Mouse (Mus musculus): ENCODE data around the gene Olfr1511.
"Not testable (repeated sequence)": the region's sequence is repeated elsewhere in the genome, so short reads cannot be mapped to it uniquely, and the experiment has no call there.

Gene Olfr1511

DNA sequence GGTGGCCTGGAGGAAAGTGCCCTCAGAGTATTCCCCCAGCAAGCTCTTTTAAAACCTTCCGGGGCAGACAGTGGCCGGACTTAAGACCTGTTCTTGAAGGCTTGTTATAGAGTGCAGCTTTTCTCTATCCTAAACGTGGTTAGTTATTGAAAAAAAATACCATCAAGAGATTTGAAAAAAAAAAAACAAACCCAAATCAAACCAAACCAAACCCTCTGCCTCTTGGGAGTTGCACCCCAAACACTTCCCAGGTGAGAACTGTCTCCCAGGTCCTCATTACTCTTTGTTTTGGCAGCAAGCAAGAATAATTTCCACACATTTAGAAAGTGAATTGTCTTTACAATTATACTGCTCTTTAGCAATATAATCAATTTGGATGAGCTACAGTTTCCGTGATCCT lies at the start of gene Olfr1511:
Olfr1511 (minus strand) TSS at position 101 of the 400 bp plus-strand sequence.
- no peak for DNase-seq (ENCODE audit: low read depth, low spot score)

DNA sequence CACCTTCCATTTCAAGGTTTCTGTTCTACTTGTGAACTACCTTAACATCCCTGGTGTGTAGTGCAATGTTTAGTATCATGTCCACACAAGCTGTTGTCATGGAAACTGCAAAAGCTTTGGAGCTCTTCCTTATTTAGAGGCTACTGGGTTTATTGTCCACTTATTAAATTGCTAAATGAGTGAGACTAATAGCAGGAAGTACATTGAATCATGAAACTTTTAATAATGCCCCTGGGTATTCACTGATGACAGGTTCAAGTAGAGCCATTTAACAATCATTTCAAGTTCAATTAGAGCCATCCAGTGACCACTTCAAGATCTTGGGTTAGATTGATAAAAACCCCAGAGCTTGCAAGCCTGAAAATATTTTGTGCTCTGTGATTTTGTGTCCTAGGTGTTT lies 45.5 kb upstream of the Olfr1511 start, which contains the start of gene Olfr1509:
Olfr1509 (plus strand) TSS at position 301 of the 400 bp plus-strand sequence.
- DNase-seq (ENCODE audit: low read depth, low spot score) = no peak

DNA sequence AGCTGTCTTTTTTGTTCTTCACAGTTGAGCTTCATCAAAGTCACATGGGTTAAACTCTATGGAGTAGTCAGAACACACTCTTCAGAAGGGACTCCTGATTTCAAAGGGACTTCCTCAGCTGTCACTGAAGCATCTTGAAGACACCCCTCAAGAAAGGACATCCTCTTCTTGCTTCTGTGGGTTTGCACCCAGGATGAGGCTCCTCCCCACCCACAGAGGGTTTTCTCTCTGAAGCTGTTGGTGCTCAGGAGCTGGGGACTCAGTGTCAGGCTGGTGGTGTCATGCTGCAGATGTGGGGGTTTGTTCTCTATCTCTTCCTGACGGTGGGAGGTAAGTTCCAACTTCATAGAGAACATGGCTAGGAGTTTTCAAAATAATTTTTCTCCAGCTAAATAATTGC lies 30.5 kb upstream of the Olfr1511 start:
- DNase-seq (ENCODE audit: low read depth, low spot score) = no peak

DNA sequence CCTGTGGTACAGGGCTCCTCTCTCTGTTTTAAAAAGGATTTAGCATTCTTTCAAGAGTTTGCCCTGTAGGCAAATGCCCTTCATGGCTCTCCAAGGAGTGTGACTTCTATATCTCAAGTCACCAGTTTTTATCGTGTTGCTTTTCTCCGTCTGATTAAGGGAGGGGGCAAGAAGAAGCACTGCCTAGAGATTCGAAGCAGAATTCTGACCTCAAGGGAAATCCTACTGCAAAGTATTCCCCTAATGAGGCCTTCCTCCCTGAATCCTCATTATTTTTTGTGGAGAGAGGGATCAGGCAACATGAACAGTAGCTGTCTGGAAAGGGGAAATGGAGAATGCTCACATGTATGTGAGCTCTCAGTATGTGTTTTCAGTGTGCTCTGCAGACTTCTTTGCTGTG lies 17.1 kb upstream of the Olfr1511 start, which contains the start of gene Olfr1510:
Olfr1510 (minus strand) TSS at position 101 of the 400 bp plus-strand sequence.
- no peak for DNase-seq (ENCODE audit: low read depth, low spot score)

DNA sequence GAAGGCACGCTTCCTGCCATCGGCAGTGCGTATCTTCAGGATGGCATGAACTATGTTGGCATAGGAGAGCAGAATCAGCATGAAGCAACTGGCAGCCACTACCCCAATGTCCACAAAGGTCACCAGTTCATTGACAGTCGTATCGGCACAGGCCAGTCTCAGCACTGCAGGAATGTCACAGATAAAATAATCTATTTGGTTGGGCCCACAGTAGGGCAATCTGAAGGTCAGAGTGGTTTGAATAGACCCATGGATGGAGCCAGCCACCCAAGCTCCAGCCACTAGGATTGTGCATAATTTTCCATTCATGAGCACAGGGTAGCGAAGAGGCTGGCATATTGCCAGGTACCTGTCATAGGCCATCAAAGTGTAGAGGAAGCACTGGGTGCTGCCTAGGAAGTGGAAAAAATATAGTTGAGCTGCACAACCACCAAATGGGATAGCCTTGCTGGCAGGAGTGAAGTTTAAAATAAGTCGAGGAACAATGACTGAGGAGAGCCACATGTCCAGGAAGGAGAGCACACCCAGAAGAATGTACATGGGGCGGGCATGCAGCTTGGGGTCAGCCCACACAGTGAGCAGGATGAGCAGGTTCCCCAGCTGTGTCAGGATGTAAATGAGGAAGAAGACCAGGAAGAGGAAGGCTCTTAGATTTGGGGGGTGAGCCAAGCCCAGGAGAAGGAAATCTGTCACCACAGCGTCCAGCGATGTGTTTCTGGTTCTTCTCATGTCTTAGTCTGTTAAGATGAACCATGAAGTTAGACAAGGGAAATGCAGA lies 13.2 kb upstream of the Olfr1511 start:
- DNase-seq (ENCODE audit: low read depth, low spot score) = not testable (repeated sequence)

DNA sequence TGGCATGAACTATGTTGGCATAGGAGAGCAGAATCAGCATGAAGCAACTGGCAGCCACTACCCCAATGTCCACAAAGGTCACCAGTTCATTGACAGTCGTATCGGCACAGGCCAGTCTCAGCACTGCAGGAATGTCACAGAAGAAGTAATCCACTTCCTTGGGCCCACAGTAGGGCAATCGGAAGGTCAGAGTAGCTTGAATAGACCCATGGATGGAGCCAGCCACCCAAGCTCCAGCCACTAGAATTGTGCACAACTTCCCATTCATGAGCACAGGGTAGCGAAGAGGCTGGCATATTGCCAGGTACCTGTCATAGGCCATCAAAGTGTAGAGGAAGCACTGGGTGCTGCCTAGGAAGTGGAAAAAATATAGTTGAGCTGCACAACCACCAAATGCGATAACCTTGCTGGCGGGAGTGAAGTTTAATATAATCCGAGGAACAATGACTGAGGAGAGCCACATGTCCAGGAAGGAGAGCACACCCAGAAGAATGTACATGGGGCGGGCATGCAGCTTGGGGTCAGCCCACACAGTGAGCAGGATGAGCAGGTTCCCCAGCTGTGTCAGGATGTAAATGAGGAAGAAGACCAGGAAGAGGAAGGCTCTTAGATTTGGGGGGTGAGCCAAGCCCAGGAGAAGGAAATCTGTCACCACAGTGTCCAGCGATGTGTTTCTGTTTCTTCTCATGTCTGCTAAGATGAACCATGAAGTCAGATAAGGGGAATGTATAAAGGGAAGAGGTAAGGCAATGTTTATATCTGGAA lies 6.9 kb downstream of the Olfr1511 start:
- DNase-seq (ENCODE audit: low read depth, low spot score) = not testable (repeated sequence)

DNA sequence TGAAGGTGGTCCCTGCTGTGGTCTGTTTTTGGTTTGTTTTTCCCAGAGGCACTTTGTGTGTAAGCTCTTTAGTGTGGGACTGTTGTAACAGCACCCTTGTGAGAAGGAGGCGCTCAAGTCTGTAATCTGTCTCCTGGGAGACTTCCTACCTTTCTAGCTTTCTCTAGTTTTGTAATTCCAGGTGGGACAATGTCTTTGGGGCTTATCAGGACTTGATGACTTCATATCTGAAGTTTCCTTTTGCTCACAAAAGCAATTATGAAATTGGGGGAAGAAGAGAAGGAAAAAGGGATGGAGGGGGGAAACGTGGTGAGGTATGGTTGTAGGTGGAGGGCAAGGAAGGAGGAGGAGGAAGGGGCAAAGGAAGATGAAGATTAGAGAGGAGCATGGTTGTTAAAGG lies 18.1 kb downstream of the Olfr1511 start, which contains the start of gene Olfr1512:
Olfr1512 (minus strand) TSS at position 101 of the 400 bp plus-strand sequence.
- no peak for DNase-seq (ENCODE audit: low read depth, low spot score)

DNA sequence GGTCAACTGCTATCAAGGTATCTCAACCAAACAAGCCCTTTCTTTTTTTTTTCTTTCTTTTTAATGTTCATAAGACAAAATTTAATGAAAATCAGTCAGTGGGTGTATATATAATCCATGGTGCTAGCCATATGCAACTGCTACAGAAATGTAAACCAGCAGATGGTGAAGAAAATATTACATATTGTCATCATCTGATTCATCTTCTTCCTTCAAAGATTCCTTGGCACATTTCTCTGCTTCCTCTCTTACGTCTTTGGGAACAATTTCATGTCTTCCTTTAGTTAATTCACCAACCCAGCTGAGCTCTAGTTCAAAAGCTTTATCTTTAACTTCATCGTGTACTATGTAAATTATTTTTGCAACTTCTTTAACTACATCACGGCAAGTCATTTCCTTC lies 28.4 kb downstream of the Olfr1511 start:
- no peak for DNase-seq (ENCODE audit: low read depth, low spot score)

DNA sequence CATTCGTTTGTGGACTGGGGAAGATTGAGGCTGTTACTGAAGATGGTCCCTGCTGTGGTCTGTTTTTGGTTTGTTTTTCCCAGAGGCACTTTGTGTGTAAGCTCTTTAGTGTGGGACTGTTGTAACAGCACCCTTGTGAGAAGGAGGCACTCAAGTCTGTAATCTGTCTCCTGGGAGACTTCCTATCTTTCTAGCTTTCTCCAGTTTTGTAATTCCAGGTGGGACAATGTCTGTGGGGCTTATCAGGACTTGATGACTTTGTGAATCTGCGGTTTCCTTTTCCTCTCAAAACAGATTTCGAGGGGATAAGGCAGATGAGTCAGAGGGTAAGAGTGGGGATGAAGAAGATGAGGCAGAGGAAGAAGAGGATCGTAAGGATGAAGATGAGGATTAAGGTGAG lies 40.9 kb downstream of the Olfr1511 start, which contains the start of gene Olfr1513:
Olfr1513 (minus strand) TSS at position 101 of the 400 bp plus-strand sequence.
- DNase-seq (ENCODE audit: low read depth, low spot score) = no peak
